Mouse (Mus musculus) retina, embryonic 14.5 days (tissue): Measurements from ENCODE around the gene Helz.
"Not testable (repeated sequence)": the region's sequence is repeated elsewhere in the genome, so short reads cannot be mapped to it uniquely, and the experiment has no call there.

Experiments
- DNase-seq: peaks from one replicate; pipeline ENCODE4 v3.0.0-alpha.2; 2015; ENCODE audit warnings: low spot score

The Helz gene

GRCm38 (mm10) chr11:107548204-107548975, 660 bp downstream of the Helz start:
- peak; percentile 29 for DNase-seq

- no peak for DNase-seq
These were observed 12.1 kb downstream of the Helz start for GRCm38 (mm10) chr11:107559874-107560273.

DNA sequence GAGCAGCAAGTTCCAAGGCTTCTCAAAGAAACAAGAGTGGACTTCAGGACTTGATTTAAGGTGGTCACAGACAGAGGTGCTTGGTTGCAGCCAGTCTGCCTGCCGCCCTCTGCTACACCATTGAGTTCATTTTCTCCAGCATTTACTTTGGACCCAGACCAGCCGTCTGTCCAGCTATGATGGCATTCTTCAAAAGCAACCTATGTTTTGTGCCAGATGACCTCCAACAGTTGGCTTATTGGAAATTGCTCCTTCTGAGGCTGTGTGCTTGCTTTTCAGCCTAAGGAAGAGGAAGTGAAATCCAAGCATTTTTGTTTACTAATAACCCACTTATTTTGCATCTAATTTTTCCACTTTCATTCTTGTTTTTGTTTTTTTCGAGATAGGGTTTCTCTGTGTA, 19.7 kb downstream of the Helz start:
- no peak for DNase-seq

DNA sequence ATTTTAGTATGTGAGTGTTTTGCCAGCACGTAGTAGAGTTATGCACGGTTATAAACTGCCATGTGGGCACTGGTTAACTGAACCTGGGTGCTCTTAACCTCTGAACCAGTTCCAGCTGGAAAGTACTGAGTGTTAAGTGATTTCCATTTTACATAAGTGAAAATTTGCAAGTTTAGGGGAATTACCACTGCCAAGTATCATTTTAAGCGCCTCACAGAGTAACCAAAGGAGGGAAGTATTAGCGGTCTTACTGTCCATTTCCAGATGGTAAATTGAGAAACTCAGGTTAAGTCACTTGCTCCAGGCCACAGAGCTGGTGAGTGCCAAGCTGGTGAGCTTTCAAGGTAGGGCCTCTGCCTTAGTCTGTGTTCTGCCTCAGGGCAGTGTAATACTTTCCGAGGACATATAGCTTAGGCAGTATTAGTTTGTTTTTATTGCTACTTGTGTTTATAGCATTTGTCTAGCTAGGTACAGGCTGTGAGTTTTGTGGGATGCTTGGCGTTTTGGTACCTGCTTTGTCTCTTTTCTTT, 20.8 kb downstream of the Helz start:
- DNase-seq: no peak

- not testable (repeated sequence) for DNase-seq
These were observed 23.2 kb downstream of the Helz start for GRCm38 (mm10) chr11:107570891-107571290.

DNA sequence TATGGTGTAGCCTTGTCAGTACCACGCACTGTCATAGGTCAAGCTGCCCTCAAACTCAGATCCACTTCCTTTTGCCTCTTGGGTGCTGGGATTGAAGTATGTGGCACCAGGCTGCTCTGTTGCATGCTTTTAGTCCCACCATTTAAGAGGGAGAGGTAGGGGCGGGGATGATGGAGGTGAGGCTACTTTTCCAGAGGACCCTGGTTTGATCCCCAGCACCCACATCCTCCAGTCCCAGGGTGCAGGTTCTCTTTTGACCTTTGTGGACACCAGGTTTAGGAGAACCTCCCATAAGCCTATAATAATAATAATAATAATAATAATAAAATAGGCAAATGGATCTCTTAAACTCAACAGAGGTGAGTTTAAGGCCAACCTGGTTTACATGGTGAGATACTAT, 23.6 kb downstream of the Helz start:
- no peak for DNase-seq

GRCm38 (mm10) chr11:107572551-107572950, 24.8 kb downstream of the Helz start:
- no peak for DNase-seq

- DNase-seq: no peak
These were observed 25.4 kb downstream of the Helz start for GRCm38 (mm10) chr11:107573061-107573692.

DNA sequence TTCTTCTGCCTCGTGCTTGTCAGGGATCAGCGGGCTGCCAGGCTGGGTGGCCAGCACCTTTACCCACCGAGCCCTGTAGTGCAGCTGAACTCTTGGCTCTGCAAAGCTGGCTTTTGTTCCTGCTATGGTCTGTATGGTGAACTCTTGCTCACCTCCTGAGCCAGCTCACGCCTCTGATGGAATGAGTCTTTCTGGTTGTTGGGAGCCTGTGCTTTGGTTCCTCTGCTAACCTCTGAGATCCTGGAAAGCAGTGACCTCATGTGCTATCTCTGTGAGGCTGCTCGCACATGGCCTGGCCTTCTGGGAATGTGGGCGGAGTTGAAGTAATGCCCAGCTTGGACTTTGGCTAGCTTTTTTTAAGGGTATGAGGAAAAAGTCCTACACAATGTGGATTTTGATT, 26.1 kb downstream of the Helz start:
- no peak for DNase-seq

GRCm38 (mm10) chr11:107574811-107575705, 27.3 kb downstream of the Helz start:
- no peak for DNase-seq

GRCm38 (mm10) chr11:107576186-107576585, 28.5 kb downstream of the Helz start:
- DNase-seq: no peak

- DNase-seq: no peak
These were observed 29.7 kb downstream of the Helz start for GRCm38 (mm10) chr11:107577400-107577799.

- peak; percentile 57 for DNase-seq
These were observed 30.5 kb downstream of the Helz start for GRCm38 (mm10) chr11:107578226-107578625.

DNA sequence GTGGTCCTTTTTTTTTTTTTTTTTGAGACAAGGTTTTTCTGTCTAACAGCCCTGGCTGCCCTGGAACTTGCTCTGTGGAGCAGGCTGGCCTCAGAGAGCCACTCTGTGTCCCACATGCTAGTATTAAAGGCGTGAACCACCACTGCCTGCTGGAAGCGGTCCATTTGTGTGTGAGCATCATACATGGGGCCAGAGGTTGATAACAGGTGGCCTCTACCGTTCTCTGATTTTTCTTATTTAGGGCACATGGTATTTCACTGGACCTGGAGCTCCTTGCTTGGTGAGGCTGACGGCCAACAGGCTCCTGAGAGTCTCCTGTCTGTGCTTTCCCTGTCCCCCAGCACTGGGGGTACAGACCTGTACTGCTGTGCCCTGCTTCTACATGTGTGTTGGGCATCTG, 33.1 kb downstream of the Helz start:
- DNase-seq: no peak

GRCm38 (mm10) chr11:107584660-107585451, 37.1 kb downstream of the Helz start:
- peak; percentile 66 for DNase-seq

DNA sequence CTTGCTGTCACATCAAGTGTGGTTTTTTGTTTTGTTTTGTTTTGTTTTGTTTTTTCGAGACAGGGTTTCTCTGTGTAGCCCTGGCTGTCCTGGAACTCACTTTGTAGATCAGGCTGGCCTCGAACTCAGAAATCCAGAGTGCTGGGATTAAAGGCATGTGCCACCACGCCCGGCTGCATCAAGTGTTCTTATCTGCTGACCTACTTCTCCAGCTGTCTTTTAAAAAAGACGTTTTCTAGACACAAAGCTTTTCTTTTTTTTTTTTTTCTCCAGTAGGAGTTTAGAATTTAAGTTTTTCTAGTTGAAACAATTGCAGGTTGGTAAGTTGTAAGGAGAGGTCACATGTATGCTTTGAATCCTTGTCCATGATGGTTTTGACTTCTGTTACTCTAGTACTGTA, 38.4 kb downstream of the Helz start:
- DNase-seq: not testable (repeated sequence)

- no peak for DNase-seq
These were observed 39.4 kb downstream of the Helz start for GRCm38 (mm10) chr11:107587141-107587540.

DNA sequence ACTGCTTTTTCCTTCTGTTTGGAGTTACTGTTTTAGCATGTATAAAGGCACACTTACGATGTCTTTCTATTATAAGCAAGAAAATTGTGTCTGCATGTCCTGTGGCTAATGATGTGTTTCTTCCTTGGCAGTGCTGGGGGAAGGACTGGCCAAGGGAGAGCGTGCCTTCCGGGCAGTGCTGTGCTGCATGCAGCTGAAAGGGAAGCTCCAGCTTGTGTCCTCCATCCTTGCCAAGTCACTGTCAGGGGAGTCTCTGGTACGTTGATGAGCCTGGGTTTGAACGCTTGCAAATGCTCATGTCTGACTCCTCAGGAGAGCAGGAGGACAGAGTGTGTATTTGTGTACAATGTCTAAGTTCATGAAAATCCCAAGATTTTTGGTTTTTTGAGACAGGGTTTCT, 44.8 kb downstream of the Helz start:
- no peak for DNase-seq

DNA sequence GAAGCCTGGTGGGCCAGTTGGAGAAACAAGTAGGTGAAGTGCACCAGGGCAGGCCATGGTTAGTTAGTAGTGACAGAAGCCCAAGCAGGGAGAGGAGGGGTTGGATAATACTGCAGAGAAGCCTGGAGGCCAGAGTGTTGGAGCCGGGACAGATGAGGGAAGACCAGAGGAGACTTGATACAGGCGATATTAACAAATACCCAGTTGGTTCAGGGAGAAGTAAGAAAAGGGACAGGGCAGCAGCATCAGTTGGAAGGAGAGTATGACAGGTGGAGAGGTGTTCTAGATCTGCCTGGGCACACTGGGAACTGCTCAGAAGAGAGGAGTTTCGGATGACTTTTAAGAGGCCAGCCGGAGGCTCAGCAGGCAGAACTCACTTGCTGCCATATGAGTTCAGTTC, 49.7 kb downstream of the Helz start:
- no peak for DNase-seq

DNA sequence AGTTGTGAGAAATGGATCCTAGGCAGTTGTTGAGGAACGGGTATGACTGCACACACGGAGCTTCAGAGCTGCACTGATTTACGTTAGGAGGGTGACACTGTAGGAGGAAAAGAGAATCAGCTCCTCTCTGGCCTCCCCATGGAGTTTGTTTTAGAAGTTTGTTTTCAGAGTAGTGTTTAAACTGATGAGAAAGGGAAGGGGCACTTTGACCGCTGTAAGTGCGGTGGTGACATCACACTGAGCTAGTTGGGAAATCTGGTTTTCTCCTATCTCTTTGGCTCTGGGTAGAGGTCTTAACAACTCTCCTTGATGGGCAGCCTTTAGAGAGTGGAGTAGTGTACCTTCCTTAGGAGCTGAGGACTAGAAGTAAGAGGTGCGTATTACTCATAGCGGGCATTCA, 58.0 kb downstream of the Helz start:
- no peak for DNase-seq

GRCm38 (mm10) chr11:107613906-107614305, 66.2 kb downstream of the Helz start:
- no peak for DNase-seq

DNA sequence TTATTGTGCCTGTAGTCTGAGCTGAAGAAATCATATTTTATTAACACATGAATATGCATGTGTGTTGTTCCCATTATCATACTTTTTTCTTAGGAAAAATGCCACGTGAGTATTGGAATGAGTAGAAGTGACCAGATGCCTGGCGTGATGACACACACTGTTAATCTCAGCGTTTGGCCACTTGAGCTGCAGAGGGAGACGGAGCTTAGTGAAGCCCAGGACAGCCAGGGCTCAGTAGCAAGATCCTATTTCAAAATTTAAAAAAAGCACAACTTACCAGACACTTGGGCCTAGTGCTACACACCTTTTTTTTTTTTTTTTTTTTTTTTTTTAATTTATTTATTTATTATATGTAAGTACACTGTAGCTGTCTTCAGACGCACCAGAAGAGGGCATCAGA, 68.0 kb downstream of the Helz start:
- no peak for DNase-seq
